Mouse (Mus musculus) CH12.LX (cell line): ENCODE results near the gene Myl7. TPM values are rescaled to one million over a fixed set of nuclear protein-coding genes. Genes with fewer than 3 reads are reported as not detected.
"Not testable (repeated sequence)": the region's sequence is repeated elsewhere in the genome, so short reads cannot be mapped to it uniquely, and the experiment has no call there.

Source experiments
- DNase-seq: peaks from one replicate; pipeline ENCODE4 v3.0.0-alpha.2; 2013; ENCODE audit errors: extremely low read depth
- H3K27ac ChIP-seq: 2 replicates; pipeline ENCODE4 v1.5.1; 2012; ENCODE audit warnings: low read depth, mild to moderate bottlenecking, control low read depth, moderate library complexity; ENCODE audit not compliant: insufficient read depth
- H3K27me3 ChIP-seq: replicated peaks from 2 replicates; pipeline ENCODE3; 2012; ENCODE audit warnings: inconsistent platforms
- H3K36me3 ChIP-seq, 2 experiments: replicated peaks in 1 of 2; 2 replicates each; pipeline versions ENCODE3 to v1.6.1; 2012; ENCODE audit warnings: inconsistent platforms in 1 of 2, low read length in 1 of 2, mild to moderate bottlenecking in 1 of 2, mixed read lengths in 1 of 2, moderate library complexity in 1 of 2; ENCODE audit not compliant: control insufficient read depth in 1 of 2, insufficient read depth in 1 of 2
- H3K4me1 ChIP-seq, 2 experiments: 2 replicates each; pipeline ENCODE4 v1.6.1; 2012; ENCODE audit warnings: inconsistent platforms in 1 of 2, moderate library complexity in 1 of 2; ENCODE audit not compliant: insufficient read depth in 2 of 2, control insufficient read depth in 1 of 2
- H3K4me2 ChIP-seq: 2 replicates; pipeline ENCODE4 v1.6.1; 2012; ENCODE audit warnings: low read depth, mild to moderate bottlenecking, control low read depth; ENCODE audit not compliant: poor library complexity, insufficient read depth, severe bottlenecking
- H3K4me3 ChIP-seq, 3 experiments: fragments of 150-350 bp in 1 of 3; sonication (generic) in 1 of 3; replicated peaks in 1 of 3; 2 replicates each; pipeline versions ENCODE3 to v1.5.1; 2011 to 2012; ENCODE audit warnings: low read depth in 2 of 3, low read length in 2 of 3, mild to moderate bottlenecking in 2 of 3, moderate library complexity in 2 of 3, control low read depth in 1 of 3, improper control_type of control experiment in 1 of 3, inconsistent platforms in 1 of 3, mixed read lengths in 1 of 3; ENCODE audit not compliant: poor library complexity in 1 of 3
- H3K79me2 ChIP-seq: replicated peaks from 2 replicates; pipeline ENCODE4 v1.6.1; 2012; ENCODE audit warnings: mild to moderate bottlenecking, moderate library complexity; ENCODE audit not compliant: control insufficient read depth, poor library complexity, insufficient read depth, severe bottlenecking; ENCODE audit errors: extremely low read depth
- H3K9ac ChIP-seq: 2 replicates; pipeline ENCODE4 v1.6.1; 2012; ENCODE audit warnings: low read depth, mild to moderate bottlenecking, control low read depth, moderate library complexity; ENCODE audit not compliant: insufficient read depth
- H3K9me3 ChIP-seq: replicated peaks from 2 replicates; pipeline ENCODE3; 2012; ENCODE audit warnings: low read length, inconsistent platforms, mixed read lengths
- BHLHE40 ChIP-seq: IDR thresholded peaks from 2 replicates; pipeline ENCODE4 v1.6.1; 2011; ENCODE audit warnings: mild to moderate bottlenecking, low read depth, low read length, improper control_type of control experiment
- ELF1 ChIP-seq: IDR thresholded peaks from 2 replicates; pipeline ENCODE4 v1.6.1; 2014; ENCODE audit warnings: low read depth, mild to moderate bottlenecking, inconsistent platforms, low read length, improper control_type of control experiment
- EP300 ChIP-seq: IDR thresholded peaks from 2 replicates; pipeline ENCODE4 v1.6.1; 2011; ENCODE audit warnings: low read length, improper control_type of control experiment
- GABPA ChIP-seq: IDR thresholded peaks from 2 replicates; pipeline ENCODE4 v1.6.1; 2012; ENCODE audit warnings: low read depth, low read length, improper control_type of control experiment, inconsistent platforms; ENCODE audit not compliant: insufficient replicate concordance
- HCFC1 ChIP-seq: IDR thresholded peaks from 2 replicates; pipeline ENCODE4 v1.6.1; 2012; ENCODE audit warnings: low read depth, mild to moderate bottlenecking, inconsistent platforms, low read length, improper control_type of control experiment
- JUND ChIP-seq: conservative IDR thresholded peaks from 2 replicates; pipeline ENCODE4 v1.6.1; 2011; ENCODE audit warnings: low read depth, low read length, improper control_type of control experiment
- KAT2A ChIP-seq: IDR thresholded peaks from 2 replicates; pipeline ENCODE4 v1.6.1; 2012; ENCODE audit warnings: low read length, improper control_type of control experiment, inconsistent platforms; ENCODE audit not compliant: insufficient replicate concordance
- MAZ ChIP-seq: IDR thresholded peaks from 2 replicates; pipeline ENCODE4 v1.6.1; 2012; ENCODE audit warnings: low read depth, mild to moderate bottlenecking, inconsistent platforms, low read length, improper control_type of control experiment, moderate library complexity
- MYC ChIP-seq: IDR thresholded peaks from 2 replicates; pipeline ENCODE4 v1.6.1; 2011; ENCODE audit warnings: low read depth, mild to moderate bottlenecking, improper control_type of control experiment, low read length
- NRF1 ChIP-seq: IDR thresholded peaks from 2 replicates; pipeline ENCODE4 v1.6.1; 2014; ENCODE audit warnings: low read depth, mild to moderate bottlenecking, inconsistent platforms, low read length, improper control_type of control experiment, moderate library complexity
- PAX5 ChIP-seq: IDR thresholded peaks from 2 replicates; pipeline ENCODE4 v1.6.1; 2012; ENCODE audit warnings: low read length, inconsistent platforms, mixed read lengths
- POLR2A ChIP-seq: IDR thresholded peaks from 2 replicates; pipeline ENCODE4 v1.6.1; 2011; ENCODE audit warnings: low read depth, mild to moderate bottlenecking, improper control_type of control experiment, low read length
- POLR2AphosphoS2 ChIP-seq: IDR thresholded peaks from 2 replicates; pipeline ENCODE4 v1.6.1; 2011; ENCODE audit warnings: low read depth, low read length, improper control_type of control experiment
- RAD21 ChIP-seq: IDR thresholded peaks from 2 replicates; pipeline ENCODE4 v1.6.1; 2011; ENCODE audit warnings: low read depth, mild to moderate bottlenecking, low read length, improper control_type of control experiment, moderate library complexity
- RCOR1 ChIP-seq: conservative IDR thresholded peaks from 2 replicates; pipeline ENCODE4 v1.6.1; 2012; ENCODE audit warnings: low read depth, mild to moderate bottlenecking, inconsistent platforms, low read length, improper control_type of control experiment
- SMC3 ChIP-seq: IDR thresholded peaks from 2 replicates; pipeline ENCODE4 v1.6.1; 2011; ENCODE audit warnings: low read depth, low read length, improper control_type of control experiment
- TBP ChIP-seq: conservative IDR thresholded peaks from 2 replicates; pipeline ENCODE4 v1.6.1; 2011; ENCODE audit warnings: low read depth, low read length, improper control_type of control experiment
- UBTF ChIP-seq: IDR thresholded peaks from 2 replicates; pipeline ENCODE4 v1.6.1; 2012; ENCODE audit warnings: low read depth, mild to moderate bottlenecking, inconsistent platforms, low read length, improper control_type of control experiment, moderate library complexity
- USF1 ChIP-seq: IDR thresholded peaks from 2 replicates; pipeline ENCODE4 v1.6.1; 2014; ENCODE audit warnings: low read depth, mild to moderate bottlenecking, inconsistent platforms, low read length, improper control_type of control experiment
- USF2 ChIP-seq: conservative IDR thresholded peaks from 2 replicates; pipeline ENCODE4 v1.6.1; 2011; ENCODE audit warnings: low read depth, low read length, improper control_type of control experiment
- ZNF384 ChIP-seq: IDR thresholded peaks from 2 replicates; pipeline ENCODE4 v1.6.1; 2012; ENCODE audit warnings: low read depth, low read length, improper control_type of control experiment, inconsistent platforms
- dilution Hi-C: fragments of 300-500 bp; cut with MboI; formaldehyde crosslinking; loops from 2 replicates; pipeline ENCODE4 v1.14.3; 2020; ENCODE audit warnings: low sequenced_read_pairs; ENCODE audit not compliant: extremely low pct_unique_long_range_greater_than_20kb, extremely low pct_ligation_motif_present
- in situ Hi-C: fragments of 300-500 bp; cut with MboI; formaldehyde crosslinking; loops from 3 replicates; pipeline ENCODE4 v1.14.3; 2019; ENCODE audit warnings: low sequenced_read_pairs, low pct_ligation_motif_present, low pct_unique_long_range_greater_than_20kb, mixed read lengths
- polyA plus RNA-seq: library from polyadenylated mRNA; unstranded; fragments of >175 nt; gene quantifications from 2 replicates; pipeline ENCODE4 v1.2.1, GENCODE M21; 2012; ENCODE audit warnings: low read depth; ENCODE audit not compliant: insufficient read length
- total RNA-seq, 2 experiments: library from RNA; depleted of rRNA; stranded (reverse); fragments of 300-350 nt in 1 of 2; fragments of >200 nt in 1 of 2; gene quantifications; 2 replicates each; pipeline ENCODE4 v1.2.3; 2012 to 2014

The Myl7 gene
- total and polyA plus RNA-seq, 3 experiments: 0.42 TPM; not detected in 2

DNA sequence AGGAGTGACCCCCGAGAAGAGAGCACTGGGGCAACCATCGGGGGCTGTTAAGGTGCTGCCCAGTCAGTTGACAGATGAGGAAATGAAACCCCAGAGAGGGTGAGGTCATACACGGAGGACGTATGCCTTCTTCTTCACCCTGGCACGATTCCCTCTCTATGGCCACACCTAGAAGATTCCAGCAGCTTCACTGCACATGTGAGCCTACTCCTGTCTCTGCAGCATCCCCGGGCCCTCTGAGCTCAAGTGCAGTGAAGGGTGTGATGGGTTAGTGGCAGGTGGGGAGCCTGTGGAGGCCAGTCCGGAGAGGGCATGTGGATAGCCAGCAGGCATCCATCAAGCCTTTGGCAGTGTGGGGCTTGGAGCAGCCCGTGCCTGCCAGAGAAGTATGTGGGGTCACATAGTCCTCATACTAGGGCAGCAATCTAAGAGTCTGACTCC is 6.4 kb downstream of the Myl7 start (continued):
- TF ChIP-seq GABPA (no peak), HCFC1 (no peak), ELF1 (no peak), MYC (no peak), ZNF384 (no peak), JUND (peak; percentile 43; the same call in 1 of the 2 replicates), RAD21 (no peak), RCOR1 (no peak), BHLHE40 (peak; percentile 69), EP300 (peak; percentile 84), NRF1 (no peak), USF1 (no peak), KAT2A (no peak), TBP (no peak), SMC3 (no peak), POLR2AphosphoS2 (no peak), POLR2A (no peak), UBTF (no peak)
- TF ChIP-seq, all 38 proteins: peak for 8

DNA sequence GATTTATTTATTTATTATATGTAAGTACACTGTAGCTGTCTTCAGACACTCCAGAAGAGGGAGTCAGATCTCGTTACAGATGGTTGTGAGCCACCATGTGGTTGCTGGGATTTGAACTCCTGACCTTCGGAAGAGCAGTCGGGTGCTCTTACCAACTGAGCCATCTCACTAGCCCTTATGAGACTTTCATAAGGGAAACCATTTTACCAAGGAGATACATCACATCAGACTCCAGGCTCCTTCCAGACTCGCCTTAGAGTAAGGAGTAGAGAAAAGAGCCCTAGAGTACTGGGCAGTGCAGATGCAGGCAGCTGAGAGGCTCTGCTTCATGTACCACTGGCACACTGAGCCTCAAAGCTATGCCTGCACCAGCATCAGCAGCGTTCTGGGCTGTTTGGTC is 10.0 kb downstream of the Myl7 start:
- H3K9ac ChIP-seq, H3K4me2 ChIP-seq, H3K4me3 ChIP-seq, in situ Hi-C loops, dilution Hi-C loops, H3K9me3 ChIP-seq, H3K27ac ChIP-seq, DNase-seq, H3K79me2 ChIP-seq: not testable (repeated sequence)
- H3K4me1 ChIP-seq: peaks cover 5 to 31% of the 10 kb centered on the region in 2 experiments
- peak; percentile 71; the same call in 1 of the 2 replicates for TF ChIP-seq TBP
- TF ChIP-seq, all 38 proteins: peak for 1; not testable (repeated sequence) for 37
- H3K36me3 ChIP-seq, H3K27me3 ChIP-seq: not testable (repeated sequence)

DNA sequence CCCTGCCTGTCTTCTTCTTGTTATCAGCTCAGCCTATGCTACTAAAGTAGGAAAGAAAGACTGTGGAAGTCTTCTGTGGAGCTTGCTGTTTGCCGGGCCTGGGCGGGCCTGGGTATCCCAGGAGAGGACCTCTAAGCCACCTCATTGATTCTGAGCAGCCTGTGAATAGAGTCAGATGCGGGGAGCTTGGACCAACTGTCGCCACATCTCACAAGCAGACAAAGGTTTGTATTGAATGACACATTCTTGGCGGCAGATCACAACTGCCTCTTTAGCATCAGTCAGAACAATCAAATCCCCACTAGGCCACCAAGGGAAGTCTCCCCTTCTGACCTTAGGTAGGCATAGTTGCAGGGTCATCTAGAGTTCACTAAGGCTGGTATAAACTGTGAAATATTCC is 11.3 kb downstream of the Myl7 start:
- dilution Hi-C loops (no loop called here), in situ Hi-C loops (no loop called here)
- H3K9me3 ChIP-seq: no peaks in the 10 kb centered on the region
- no peak overlapping the region for H3K4me2 ChIP-seq
- no peak overlapping the region for H3K27ac ChIP-seq
- no peak for DNase-seq
- no peaks in the 10 kb centered on the region for H3K27me3 ChIP-seq
- no peaks in the 10 kb centered on the region for H3K79me2 ChIP-seq
- H3K9ac ChIP-seq: no peak overlapping the region
- H3K4me1 ChIP-seq: peaks cover 8 to 31% of the 10 kb centered on the region in 2 experiments
- H3K4me3 ChIP-seq: no peak overlapping the region
- no peaks in the 10 kb centered on the region for H3K36me3 ChIP-seq
- TF ChIP-seq MYC (no peak), SMC3 (no peak), USF2 (no peak), PAX5 (no peak), MAZ (no peak), EP300 (no peak)
